Mouse (Mus musculus) ES-E14 (cell line): ENCODE measurements around the gene Ddx20. TPM values are rescaled to one million over a fixed set of nuclear protein-coding genes. Genes with fewer than 3 reads are reported as not detected.

Source experiments
- DNase-seq: peaks from one replicate; pipeline ENCODE4 v3.0.0-alpha.2; 2013; ENCODE audit warnings: low read depth, low spot score
- H3K27ac ChIP-seq: 2 replicates; pipeline ENCODE4 v1.5.1; 2012; ENCODE audit warnings: low read depth, mild to moderate bottlenecking, low read length, moderate library complexity, mixed read lengths; ENCODE audit not compliant: poor library complexity, insufficient read depth, severe bottlenecking
- H3K36me3 ChIP-seq: 2 replicates; pipeline ENCODE4 v1.6.1; 2012; ENCODE audit warnings: mild to moderate bottlenecking, low read length, moderate library complexity, mixed read lengths; ENCODE audit not compliant: control insufficient read depth, poor library complexity, insufficient read depth, severe bottlenecking
- H3K4me1 ChIP-seq, 2 experiments: fragments of 150-350 bp in 1 of 2; sonication (generic) in 1 of 2; 2 replicates each; pipeline ENCODE4 v1.6.1; 2012; ENCODE audit warnings: low read length in 2 of 2, mild to moderate bottlenecking in 1 of 2, mixed read lengths in 1 of 2; ENCODE audit not compliant: control insufficient read depth in 2 of 2, insufficient read depth in 2 of 2, poor library complexity in 1 of 2
- H3K4me3 ChIP-seq, 2 experiments: fragments of 150-350 bp in 1 of 2; sonication (generic) in 1 of 2; 2 replicates each; pipeline ENCODE4 v1.5.1; 2012; ENCODE audit warnings: low read length in 2 of 2, low read depth in 1 of 2, mild to moderate bottlenecking in 1 of 2, mixed read lengths in 1 of 2; ENCODE audit not compliant: insufficient read depth in 1 of 2, poor library complexity in 1 of 2, severe bottlenecking in 1 of 2
- H3K9ac ChIP-seq: 2 replicates; pipeline ENCODE4 v1.6.1; 2012; ENCODE audit warnings: low read depth, mild to moderate bottlenecking, low read length, mixed read lengths; ENCODE audit not compliant: poor library complexity, insufficient read depth, severe bottlenecking
- H3K9me3 ChIP-seq: fragments of 150-350 bp; sonication (generic); 2 replicates; pipeline ENCODE4 v1.6.1; 2012; ENCODE audit warnings: low read depth, mild to moderate bottlenecking, low read length; ENCODE audit not compliant: control insufficient read depth, insufficient read depth
- CHD2 ChIP-seq: IDR thresholded peaks from 2 replicates; pipeline ENCODE4 v1.6.1; 2014; ENCODE audit warnings: mild to moderate bottlenecking, low read depth, low read length, inconsistent platforms
- HCFC1 ChIP-seq: IDR thresholded peaks from 2 replicates; pipeline ENCODE4 v1.6.1; 2012; ENCODE audit warnings: low read length, inconsistent platforms, borderline replicate concordance; ENCODE audit not compliant: insufficient read depth
- MAFK ChIP-seq: IDR thresholded peaks from 2 replicates; pipeline ENCODE4 v1.6.1; 2014; ENCODE audit warnings: mild to moderate bottlenecking, low read depth, low read length, inconsistent platforms; ENCODE audit not compliant: insufficient read depth
- ZC3H11A ChIP-seq: IDR thresholded peaks from 2 replicates; pipeline ENCODE4 v1.6.1; 2012; ENCODE audit warnings: low read depth, mild to moderate bottlenecking, inconsistent platforms, low read length, borderline replicate concordance
- ZNF384 ChIP-seq: IDR thresholded peaks from 2 replicates; pipeline ENCODE4 v1.6.1; 2012; ENCODE audit warnings: low read depth, low read length, inconsistent platforms
- in situ Hi-C, 2 experiments: fragments of 600-800 bp; cut with MboI; formaldehyde crosslinking; loops; one replicate each; pipeline ENCODE4 v1.15.1; 2025; ENCODE audit warnings: low sequenced_read_pairs in 2 of 2, inconsistent platforms in 1 of 2; ENCODE audit not compliant: unreplicated experiment in 2 of 2
- total RNA-seq: library from RNA; depleted of rRNA; stranded (reverse); fragments of 300-350 nt; gene quantifications from 2 replicates; pipeline ENCODE4 v1.2.3, GENCODE M21; 2012

Gene Ddx20
- total RNA-seq, 1 experiment: 46.7 TPM

DNA sequence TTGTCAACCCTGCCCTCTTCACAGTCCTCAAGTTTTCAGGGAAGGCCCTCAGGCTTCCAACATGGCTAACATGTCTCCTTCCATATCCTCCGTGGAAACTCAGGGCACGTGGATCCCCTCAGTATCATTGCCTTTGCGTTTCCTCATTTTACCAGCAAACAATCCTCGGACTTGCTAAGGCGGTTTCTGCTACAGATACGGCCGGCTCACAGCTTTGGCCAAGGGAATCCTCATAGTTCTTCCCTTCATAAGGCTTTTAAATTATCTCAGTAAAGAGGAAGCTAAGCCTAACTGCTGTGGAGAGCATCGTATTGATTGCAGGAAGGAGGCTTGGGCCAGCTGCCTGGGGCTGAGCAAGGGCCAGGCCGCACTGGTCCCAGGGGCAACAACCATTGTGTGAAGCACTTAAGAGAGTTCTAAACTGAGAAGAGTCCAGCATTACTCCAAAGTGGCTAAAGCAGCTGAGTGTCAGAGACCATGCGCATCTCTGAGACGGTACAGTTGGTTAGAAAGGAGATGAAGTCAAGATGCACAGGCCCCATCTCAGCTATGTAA is 32.3 kb downstream of the Ddx20 start:
- Histone ChIP-seq H3K27ac (no peak overlapping the region), H3K9me3 (no peaks in the 10 kb centered on the region), H3K9ac (no peak overlapping the region), H3K4me1 (no peaks in the 10 kb centered on the region), H3K4me3 (no peak overlapping the region), H3K36me3 (no peaks in the 10 kb centered on the region)
- in situ Hi-C loops: no loop called here
- DNase-seq: no peak
- no peak for TF ChIP-seq HCFC1

DNA sequence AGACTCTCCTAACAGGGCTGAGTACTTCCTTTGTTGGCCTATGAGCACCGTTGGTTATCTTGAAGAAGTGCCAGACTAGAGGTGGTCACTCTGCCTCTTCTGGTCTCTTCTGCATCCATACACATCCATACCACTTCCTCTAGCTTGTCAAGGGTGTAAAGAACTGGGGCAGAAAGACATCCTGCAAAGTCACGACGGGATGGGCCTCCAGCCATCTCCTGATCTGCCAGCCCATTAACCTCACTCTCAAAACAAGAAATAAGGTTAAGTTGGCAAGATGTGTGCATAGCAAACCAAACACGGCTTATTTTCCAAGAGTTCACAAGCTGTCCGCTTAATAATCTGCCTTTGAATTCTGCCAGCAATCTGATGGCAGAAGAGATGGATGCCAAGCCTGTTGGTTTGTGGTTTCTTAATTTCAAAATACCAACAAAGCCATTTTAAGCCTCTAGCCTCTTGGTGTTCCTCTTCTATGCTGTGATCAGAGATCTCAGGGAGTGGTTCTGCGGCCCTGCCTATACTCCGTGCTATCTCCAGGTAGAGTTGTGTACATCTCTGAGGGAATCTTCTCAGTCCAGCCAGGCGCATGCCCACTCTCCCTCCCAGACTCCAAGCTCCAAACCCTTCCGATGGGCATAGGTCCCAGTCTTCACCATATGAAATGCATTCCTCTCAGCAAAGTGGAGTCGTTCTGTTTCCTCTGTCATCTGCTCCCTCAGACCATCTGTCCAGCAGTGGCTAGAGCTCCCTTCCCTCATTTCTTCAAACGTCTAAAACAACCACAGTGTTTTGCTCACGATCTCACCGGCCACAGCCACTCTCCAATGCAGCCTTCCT is 33.6 kb downstream of the Ddx20 start:
- Histone ChIP-seq H3K27ac (no peak overlapping the region), H3K9me3 (no peaks in the 10 kb centered on the region), H3K4me1 (no peaks in the 10 kb centered on the region), H3K9ac (no peak overlapping the region), H3K4me3 (no peak overlapping the region), H3K36me3 (no peaks in the 10 kb centered on the region)
- no peak for TF ChIP-seq HCFC1
- TF ChIP-seq CHD2: no peak
- TF ChIP-seq ZC3H11A: no peak
- TF ChIP-seq MAFK: no peak
- in situ Hi-C loops: no loop called here
- DNase-seq: no peak

DNA sequence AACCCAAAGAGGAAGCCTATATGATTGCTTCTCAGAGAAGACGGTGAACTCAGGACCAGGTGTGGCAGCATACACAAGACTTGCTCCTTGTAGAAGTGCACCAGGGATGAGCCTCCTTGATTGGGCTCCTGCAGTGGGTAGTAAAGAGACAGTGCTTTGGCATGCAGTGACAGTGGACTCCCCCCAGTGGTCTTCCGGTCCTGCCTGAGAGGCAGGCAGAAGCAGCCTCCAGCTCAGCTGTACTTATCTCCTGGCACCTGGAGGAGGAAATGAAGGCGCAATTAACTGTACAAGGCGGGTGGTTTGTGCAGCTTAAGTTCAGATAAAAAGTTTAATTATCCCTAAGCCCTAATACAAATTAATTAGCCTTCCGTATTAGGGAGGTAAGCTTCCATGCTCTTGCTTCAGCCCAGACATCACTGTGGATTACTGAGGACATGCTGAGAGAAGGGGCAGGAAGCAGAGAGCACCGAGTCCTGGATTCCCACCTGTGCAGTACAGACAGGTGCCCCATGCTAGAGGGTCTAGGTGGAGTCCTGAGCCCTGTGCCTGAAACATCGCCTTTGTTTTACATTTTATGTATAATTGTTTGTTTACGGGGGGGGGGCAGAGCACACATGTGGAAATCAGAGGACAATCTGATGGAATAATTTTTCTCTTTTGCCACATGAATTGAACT is 38.3 kb downstream of the Ddx20 start:
- H3K9me3 ChIP-seq: no peaks in the 10 kb centered on the region
- H3K9ac ChIP-seq: no peak overlapping the region
- no peak overlapping the region for H3K4me3 ChIP-seq
- H3K36me3 ChIP-seq: no peaks in the 10 kb centered on the region
- DNase-seq: no peak
- TF ChIP-seq HCFC1 (no peak), ZC3H11A (no peak), MAFK (no peak), ZNF384 (no peak), CHD2 (no peak)
- no peak overlapping the region for H3K27ac ChIP-seq
- H3K4me1 ChIP-seq: no peaks in the 10 kb centered on the region
- in situ Hi-C loops: no loop called here

DNA sequence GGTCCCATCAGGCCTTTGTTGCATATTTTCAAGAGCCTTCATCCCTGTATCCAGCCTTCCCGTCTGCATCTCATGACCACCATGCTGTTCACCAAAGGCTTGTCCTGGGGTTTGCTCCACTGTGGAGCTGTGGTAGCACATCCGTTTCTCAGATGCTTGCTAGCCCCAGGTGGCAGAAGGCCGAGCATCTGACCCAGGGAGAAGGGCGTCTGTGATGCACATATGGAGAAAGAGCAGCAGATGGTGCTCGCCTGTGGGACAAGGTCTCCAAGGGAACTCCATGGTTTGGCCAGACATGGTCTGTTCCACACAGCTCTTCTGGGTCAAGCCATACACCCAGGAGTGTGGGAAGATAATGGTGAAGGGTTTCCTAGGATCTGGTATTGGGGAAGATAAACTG is 43.8 kb downstream of the Ddx20 start:
- in situ Hi-C loops: no loop called here
- no peaks in the 10 kb centered on the region for H3K36me3 ChIP-seq
- H3K27ac ChIP-seq: no peak overlapping the region

More for the DNA sequence above, 43.8 kb downstream of the Ddx20 start:
- Histone ChIP-seq H3K9me3 (no peaks in the 10 kb centered on the region), H3K9ac (no peak overlapping the region), H3K4me1 (no peaks in the 10 kb centered on the region), H3K4me3 (no peak overlapping the region)
- no peak for TF ChIP-seq MAFK
- TF ChIP-seq HCFC1: no peak
- TF ChIP-seq CHD2: no peak
- TF ChIP-seq ZC3H11A: no peak
- no peak for TF ChIP-seq ZNF384
- DNase-seq: no peak
